Mouse (Mus musculus) lung, postnatal 10 days (tissue): ENCODE data around the gene Gm3667.
"Not testable (repeated sequence)": the region's sequence is repeated elsewhere in the genome, so short reads cannot be mapped to it uniquely, and the experiment has no call there.

ENCODE experiments used
- DNase-seq: peaks from one replicate; pipeline ENCODE4 v3.0.0; 2021

The Gm3667 gene

DNA sequence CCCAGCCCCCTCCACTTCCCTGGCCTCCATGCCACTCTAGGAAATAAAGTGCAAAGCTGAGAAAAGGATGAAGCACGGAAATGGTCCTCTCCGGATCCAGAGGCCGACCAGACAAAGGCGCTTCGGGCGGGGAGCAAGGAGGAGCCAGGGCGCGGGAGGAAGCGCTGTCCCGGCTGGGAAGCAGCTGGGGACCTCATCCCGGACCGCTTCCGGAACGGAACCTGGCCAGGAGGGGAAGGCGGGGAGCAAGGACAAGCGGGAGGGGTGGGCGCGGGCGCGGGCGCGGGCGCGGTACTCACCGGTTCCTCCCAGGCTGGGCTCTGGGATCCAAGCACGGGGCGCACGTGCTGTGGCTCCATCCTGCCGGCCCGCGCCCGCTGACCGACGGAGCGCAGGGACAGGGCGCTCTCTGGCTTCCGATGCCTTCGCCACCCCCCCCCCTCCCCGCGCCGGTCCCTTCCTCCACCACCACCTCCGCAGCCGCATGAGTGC, at the start of gene Gm3667:
Gene Gm3667, minus strand, starts transcription at position 442 of the 492 bp plus-strand sequence.
- DNase-seq: peak; percentile 9

DNA sequence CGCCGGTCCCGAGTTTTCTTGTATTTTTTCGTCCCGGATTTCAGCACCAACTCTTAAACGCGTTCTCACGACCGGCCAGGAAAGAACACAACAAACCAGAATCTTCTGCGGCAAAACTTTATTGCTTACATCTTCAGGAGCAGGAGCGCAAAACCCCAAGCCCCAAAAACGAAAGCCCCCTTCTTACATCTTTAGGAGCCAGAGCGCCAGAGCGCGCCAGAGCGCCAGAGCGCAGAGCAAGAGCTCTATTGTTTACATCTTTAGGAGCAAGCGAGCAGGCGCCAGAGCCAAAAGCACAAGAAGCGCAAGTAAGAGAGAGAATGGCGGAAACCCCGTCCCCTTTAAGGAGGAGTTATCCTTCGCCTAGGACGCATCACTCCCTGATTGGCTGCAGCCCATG, 10.1 kb upstream of the Gm3667 start:
- peak; percentile 1 for DNase-seq

- peak; percentile 2 for DNase-seq
These were observed 951 bp downstream of the Gm3667 start for GRCm38 (mm10) chr14:6888811-6889210.

DNA sequence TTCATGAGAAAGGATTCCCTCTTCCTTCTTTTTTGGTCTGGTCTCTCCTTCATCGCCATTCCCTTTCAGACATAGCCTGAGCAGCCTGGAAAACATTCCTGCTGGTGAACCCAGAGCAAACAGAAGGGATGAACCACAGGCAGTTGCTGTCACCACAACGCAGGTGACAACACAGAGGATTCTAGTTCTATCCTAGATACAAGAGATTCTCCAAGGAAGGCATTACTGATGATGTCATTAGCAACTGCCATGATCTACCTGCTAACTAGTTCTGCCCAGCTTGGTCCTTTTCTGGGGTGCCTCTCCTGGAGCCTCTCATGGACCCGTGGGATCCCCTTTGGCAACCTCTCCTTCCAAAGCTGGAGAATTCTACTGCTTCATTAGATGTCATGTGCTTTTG, 49.6 kb downstream of the Gm3667 start, which contains the start of gene Gm3642:
Gene Gm3642, minus strand, starts transcription at position 101 of the 400 bp plus-strand sequence.
- DNase-seq: not testable (repeated sequence)

DNA sequence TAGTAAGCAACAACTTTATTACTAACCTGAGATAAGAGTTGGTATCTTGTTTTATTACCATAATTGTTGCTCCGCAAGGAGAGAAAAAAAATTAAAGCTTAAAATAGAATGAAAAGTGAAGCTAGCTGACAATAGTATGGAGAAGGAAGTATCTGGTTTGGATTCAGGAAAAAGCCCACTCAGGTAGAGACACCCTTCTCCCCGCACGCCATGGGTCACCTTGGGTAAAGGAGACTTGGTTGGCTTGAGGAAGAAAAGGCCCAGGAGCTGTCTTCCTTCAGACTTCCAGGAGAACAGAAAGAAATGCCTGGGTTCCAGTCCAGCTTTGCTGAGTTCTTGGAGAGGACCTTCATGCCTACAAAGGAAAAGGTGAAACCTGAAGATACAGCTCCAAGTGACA, 66.5 kb downstream of the Gm3667 start:
- DNase-seq: not testable (repeated sequence)
